In the genomic region with DNA sequence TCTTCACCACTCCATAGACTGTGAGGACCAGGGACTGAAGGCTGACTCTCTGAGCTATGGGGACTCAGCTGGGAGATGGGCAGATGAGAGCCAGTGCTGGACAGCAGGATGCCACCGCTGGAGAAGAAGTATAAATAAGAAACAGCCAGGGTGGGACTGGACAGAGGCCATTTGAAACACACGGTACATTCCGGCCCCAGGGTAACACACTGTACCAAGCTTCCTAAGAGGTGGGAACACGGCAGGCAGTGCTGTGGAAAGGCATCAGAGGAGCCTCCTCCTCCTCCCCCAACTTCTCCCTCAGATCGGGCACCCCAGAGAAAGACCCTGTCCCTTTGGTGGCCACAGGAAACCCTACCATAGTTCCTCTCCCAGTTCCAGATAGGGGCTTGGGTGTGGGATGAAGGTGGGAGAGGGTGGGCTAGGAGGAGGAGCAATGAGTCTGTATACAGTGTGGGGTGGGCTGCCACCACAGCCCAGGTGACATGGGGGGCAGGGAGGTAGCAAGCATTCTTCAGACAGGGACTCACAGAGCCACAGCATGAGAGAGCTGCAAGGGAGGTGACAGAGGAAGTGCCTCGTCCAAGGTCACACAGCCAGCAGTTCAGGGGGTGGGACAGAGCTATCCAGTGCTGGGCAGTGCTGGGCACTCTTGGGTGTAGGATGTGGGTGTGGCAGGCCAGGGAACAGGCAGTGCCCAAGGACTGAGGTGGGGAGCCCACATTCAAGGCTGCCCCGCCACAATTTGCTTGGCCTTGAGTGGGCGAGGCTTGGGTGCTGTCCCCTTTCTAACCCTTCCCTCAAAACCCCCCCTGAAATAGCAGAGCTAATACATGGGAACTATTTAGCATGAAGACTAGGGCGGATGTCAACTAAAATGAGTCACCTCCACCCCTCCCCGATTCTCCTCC, we compare ENCODE assay signal across 8 mouse cellular contexts. TPM values are rescaled to one million over a fixed set of nuclear protein-coding genes. Genes with fewer than 3 reads are reported as not detected.
DNase-seq lines count a peak whose midpoint lies in the region; ATAC-seq lines count a peak whose summit lies in the region.
"Had no signal": no experiment of that assay in that cellular context is flagged by ENCODE, and none has a peak within 500 bp of the region (broad histone marks: within the 10 kb centered on the region; RNA-seq: fewer than 3 reads in every experiment).

No protein-coding gene starts in this region.

- DNase-seq in spleen, adult 18-20 months = peak; percentile 53 to 59
- no peak for DNase-seq in spleen, adult 12 weeks (ENCODE audit: low spot score)
- peak; percentile 68 to 74 for DNase-seq in heart, adult 9 months (ENCODE audit: low spot score in 2 of 2)
- DNase-seq in lung, postnatal 25 days (ENCODE audit: low spot score) = peak; percentile 87
- peak; percentile 67 for DNase-seq in thymus, postnatal 4 days
- DNase-seq in cerebellum, adult 9-10 months = no peak

- H3K9me3 ChIP-seq in neural tube, embryonic 15.5 days (replicated peaks) = no peaks in the 10 kb centered on the region

- 76% methylated on average over 10 of the region's 10 CpGs for WGBS in neural tube, embryonic 15.5 days

- no peak overlapping the region for H3K4me2 ChIP-seq in neural tube, embryonic 15.5 days

- H3K4me1 ChIP-seq in neural tube, embryonic 15.5 days = peaks cover 34% of the 10 kb centered on the region

- ATAC-seq in neural tube, embryonic 15.5 days (ENCODE audit: low FRiP score) = no peak

- no peak overlapping the region for H3K9ac ChIP-seq in neural tube, embryonic 15.5 days (replicated peaks)

- no peak overlapping the region for H3K4me3 ChIP-seq in neural tube, embryonic 15.5 days (replicated peaks)

- no peak overlapping the region for H3K27ac ChIP-seq in neural tube, embryonic 15.5 days (replicated peaks)

- no peaks in the 10 kb centered on the region for H3K36me3 ChIP-seq in neural tube, embryonic 15.5 days

- H3K27me3 ChIP-seq in neural tube, embryonic 15.5 days (replicated peaks) = peaks cover 19% of the 10 kb centered on the region

RNA-seq across cellular contexts. Expression of gene Fkbp5, which starts 1.6 kb away (rescaled TPM):
- 27.2 and 51.1 TPM in 2 replicates for polyA plus RNA-seq in neural tube, embryonic 15.5 days (2015; fragmentation: Nextera tagmentation; extraction: Ambion mirVana)

RNA-seq across cellular contexts. Expression of gene Armc12, which starts 14.9 kb away (rescaled TPM):
- polyA plus RNA-seq in neural tube, embryonic 15.5 days (2015; fragmentation: Nextera tagmentation; extraction: Ambion mirVana) = not detected in 2 replicates

RNA-seq across cellular contexts. Expression of gene Clpsl2, which starts 33.5 kb away (rescaled TPM):
- not detected in 2 replicates for polyA plus RNA-seq in neural tube, embryonic 15.5 days (2015; fragmentation: Nextera tagmentation; extraction: Ambion mirVana)
- polyA plus RNA-seq: limb, embryonic 14.5 days had no signal

RNA-seq across cellular contexts. Expression of gene Clps, which starts 44.9 kb away (rescaled TPM):
- 20.5 TPM in 1 of 2 replicates, not detected in the other for polyA plus RNA-seq in neural tube, embryonic 15.5 days (2015; fragmentation: Nextera tagmentation; extraction: Ambion mirVana)

RNA-seq across cellular contexts. Expression of gene Lhfpl5, which starts 59.8 kb away (rescaled TPM):
- polyA plus RNA-seq in neural tube, embryonic 15.5 days (2015; fragmentation: Nextera tagmentation; extraction: Ambion mirVana) = 17.5 and 20.2 TPM in 2 replicates

Comparison
In these comparisons a context has a peak if more than half of its experiments do, and no peak if none do; other contexts are left out.
1. DNase-seq: peak in spleen, adult 18-20 months (2 of 2), heart, adult 9 months (2 of 2), lung, postnatal 25 days (single experiment) and thymus, postnatal 4 days (single experiment); none in spleen, adult 12 weeks (single experiment) and cerebellum, adult 9-10 months (single experiment).